Mouse (Mus musculus) cerebellum, adult (tissue): ENCODE results near the gene Borcs5.

ENCODE experiments used
- ATAC-seq: cut with Nextera tagmentation; 2 replicates; pipeline ENCODE4 v1.9.2; 2017; ENCODE audit warnings: mild to moderate bottlenecking, moderate library complexity, mixed read lengths; ENCODE audit not compliant: insufficient number of reproducible peaks, low FRiP score, low TSS enrichment

The Borcs5 gene

DNA sequence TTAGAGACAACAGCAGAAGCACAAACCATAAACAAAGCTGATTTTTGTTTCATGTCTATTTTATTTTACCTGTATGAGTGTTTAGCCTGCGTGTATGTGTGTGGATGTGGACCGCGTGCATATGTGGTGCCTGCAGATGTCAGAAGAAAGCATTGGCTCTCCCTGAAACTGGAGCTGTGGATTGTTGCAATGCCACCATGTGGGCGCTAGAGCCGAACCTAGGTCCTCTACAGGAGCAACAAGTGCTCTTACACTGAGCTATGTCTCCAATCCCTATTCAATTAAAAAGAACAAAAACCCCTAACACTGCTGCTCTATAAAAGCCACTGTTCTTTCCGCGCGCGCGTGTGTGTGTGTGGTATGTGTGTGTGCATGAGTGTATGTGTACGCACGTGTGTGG, 13.9 kb upstream of the Borcs5 start:
- ATAC-seq = no peak

DNA sequence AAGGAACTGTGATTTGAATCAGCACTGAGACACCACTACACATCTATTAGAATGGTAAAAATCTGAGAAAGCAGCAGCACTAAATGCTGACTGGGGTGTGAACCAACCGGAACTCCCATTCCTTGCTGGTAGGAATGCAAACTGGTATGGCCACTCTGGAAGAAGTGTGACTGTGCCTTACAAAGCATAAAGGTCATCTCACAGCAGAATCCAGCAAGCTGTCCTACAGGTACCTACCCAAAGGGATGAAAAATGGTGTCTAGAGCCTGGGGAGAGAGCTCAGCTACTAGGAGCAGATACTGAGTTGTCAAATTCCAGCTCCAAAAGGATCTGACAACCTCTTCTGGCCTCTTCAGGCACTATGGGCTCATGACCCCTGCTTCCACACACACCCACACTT, 12.7 kb upstream of the Borcs5 start:
- no peak for ATAC-seq

DNA sequence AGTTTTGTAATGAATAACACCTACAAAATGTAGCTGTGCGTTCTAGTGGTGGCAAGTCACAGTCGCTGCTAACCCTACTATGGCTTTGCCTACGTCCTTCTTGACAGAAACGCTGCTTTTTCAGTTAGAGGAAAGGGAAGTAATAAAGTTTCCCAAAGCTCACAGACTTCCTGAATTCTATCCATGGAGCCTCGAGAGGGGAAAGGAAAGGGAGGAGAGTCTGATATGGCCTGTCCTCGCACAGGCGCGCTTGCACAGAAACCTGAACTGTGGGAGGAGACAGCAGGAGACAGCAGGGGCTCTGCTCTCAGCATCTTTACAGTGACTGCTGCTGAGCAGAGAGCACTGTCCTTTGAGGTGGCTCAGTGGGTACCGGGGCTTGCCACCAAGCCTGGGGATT, 8.9 kb upstream of the Borcs5 start:
- ATAC-seq = no peak

DNA sequence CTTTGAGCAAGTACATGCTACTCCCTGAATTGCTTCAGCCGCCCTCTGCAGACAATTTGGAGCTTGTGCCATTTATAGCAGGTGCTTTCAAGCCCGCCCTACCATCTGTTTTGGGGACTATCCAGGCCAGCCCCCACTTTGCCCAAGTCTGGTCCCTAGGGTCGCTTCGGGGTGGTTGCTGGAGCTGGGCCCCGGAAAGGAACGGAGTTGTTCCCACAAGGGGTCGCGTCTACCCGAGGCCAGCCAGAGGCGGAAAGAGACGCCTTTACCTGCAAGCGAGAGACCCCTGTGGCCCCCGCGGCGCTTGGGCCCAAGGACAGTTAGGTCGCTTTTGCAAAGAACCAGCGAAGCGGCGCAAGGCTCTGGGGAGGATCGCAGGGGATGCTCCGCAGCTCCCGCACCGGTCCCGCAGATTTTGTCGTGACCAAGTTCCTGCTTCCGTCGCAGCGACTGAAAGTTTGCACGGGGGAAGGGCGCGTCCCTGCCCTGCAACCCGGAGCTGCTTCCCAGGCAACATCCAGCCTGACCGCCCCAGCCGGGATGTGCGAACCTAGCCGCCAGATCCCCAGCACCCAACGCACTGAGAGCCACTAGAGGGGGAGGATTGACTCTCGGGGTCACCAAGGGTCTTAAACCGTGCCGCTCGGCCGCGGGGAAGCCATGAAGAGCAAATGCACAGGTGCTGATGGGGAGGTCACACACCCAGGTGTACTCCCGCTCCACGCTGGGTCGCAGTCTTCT, 7.2 kb upstream of the Borcs5 start, which contains the start of gene Mansc1:
Mansc1 (minus strand) TSS at position 542 of the 741 bp plus-strand sequence.
- peak; percentile 87 for ATAC-seq

GRCm38 (mm10) chr6:134632756-134633155, 6.6 kb upstream of the Borcs5 start:
- ATAC-seq = no peak

DNA sequence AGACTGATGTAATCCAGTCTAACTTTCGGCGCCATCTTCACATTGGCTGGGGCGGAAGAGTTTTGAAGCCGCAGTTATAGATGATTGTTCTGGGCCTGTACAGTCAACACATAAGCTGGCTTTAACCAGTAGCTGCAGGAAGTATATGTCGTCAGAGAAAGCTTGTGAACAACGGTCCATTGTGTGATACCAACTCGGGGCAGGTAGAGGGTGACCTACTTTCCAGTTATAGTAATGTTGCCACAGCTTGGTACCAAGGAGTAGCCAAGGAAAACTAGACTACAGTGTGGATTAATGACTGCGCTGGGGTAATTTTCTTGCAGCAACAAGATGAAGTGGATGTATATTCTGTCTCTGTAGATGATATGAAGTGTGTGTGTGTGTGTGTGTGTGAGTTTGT, 5.8 kb upstream of the Borcs5 start:
- ATAC-seq = no peak

DNA sequence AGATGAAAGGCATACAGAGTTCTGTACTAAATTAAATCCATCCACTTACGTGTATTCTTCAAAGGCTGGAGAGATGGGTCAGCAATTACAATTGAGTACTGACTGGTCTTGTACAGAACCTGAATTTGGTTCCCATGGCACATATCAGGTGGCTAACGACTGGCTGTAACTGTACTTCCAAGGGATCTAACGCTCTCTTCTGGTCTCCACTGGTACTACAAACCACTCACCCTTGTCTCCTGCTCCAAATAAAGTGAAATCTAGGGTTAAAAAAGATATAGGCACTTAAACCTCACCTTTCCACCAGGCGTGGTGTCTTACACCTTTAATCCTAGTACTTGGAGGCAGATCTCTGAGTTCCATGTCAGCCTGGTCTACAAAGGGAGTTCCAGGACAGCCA, 2.8 kb upstream of the Borcs5 start:
- ATAC-seq = no peak

DNA sequence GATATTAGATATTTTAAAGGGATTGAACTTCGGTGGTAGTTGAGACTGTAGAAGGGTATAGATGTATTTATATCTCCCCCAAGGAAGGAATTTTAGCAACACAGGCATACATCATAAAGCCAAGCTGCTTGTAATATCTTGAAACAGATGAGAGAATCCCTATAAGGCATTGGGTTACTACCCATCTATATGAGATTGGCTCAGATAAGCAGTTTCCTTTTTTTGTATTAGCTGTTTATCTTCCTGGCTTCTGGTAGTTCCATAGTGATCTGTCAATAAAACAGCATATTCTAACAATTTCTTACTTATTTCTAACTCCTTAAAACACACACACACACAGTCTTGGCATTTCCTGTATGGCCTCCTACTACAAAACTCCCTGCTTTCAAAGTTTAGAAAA, 590 bp downstream of the Borcs5 start:
- no peak for ATAC-seq

- ATAC-seq = peak; percentile 99
These were observed 1.5 kb downstream of the Borcs5 start for GRCm38 (mm10) chr6:134640485-134641475.

- no peak for ATAC-seq
These were observed 2.6 kb downstream of the Borcs5 start for GRCm38 (mm10) chr6:134641738-134642446.

DNA sequence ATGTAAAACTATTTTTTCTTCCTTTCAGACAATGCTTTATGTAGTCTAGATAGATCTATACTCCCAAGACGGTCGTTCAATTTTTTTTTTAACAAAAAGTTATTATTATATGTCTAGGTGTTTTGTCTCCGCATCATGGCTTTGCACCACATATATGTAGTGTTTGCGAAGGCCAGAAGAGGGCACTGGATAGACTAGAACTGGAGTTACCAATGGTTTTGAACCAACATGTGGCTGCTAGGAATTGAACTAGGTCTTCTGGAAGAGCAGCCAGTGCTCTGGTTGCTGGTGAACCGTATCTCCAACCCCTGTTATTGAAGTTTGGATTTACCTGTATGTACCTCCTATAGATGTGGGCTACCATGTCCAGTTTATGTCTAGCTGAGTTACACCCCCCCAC, 4.0 kb downstream of the Borcs5 start:
- no peak for ATAC-seq

DNA sequence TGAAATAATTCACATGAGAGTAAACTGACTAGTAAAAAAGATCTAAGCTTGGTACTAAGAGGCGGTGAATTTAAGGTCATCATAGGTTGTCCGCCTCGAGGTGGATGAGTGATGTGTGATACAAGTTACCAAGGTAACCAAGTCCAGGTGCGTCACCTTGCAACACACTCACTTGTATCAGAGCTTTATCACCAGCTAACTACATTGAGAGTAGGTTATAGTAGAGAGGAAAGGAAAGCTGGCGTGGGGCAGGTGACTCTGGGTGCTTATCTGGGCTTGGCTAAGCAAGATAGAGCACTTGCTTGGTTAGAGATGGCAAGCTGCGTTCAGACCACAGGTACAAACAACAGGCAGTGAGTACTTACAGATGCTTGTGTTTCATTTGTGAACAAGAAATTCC, 7.5 kb downstream of the Borcs5 start:
- no peak for ATAC-seq

GRCm38 (mm10) chr6:134647621-134648020, 8.3 kb downstream of the Borcs5 start:
- no peak for ATAC-seq

DNA sequence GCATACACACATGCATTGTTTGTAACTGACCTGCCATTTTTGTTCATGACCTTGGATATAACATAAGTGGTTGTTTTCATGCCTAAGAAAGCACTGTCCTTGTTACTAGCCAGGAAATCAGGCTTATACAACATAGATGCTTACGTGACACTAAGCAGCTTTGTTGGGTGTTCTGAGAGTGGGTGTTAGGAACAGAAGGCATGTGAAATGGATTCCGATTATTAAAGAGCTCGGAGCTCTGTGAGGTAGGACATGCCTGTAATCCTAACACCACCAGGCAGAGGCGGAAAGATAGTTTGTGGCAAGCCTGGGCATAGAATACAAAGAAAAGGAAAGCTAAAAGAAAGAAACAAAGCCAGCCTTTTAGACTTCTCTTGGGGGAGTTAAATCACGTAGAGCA, 9.0 kb downstream of the Borcs5 start:
- ATAC-seq = no peak

DNA sequence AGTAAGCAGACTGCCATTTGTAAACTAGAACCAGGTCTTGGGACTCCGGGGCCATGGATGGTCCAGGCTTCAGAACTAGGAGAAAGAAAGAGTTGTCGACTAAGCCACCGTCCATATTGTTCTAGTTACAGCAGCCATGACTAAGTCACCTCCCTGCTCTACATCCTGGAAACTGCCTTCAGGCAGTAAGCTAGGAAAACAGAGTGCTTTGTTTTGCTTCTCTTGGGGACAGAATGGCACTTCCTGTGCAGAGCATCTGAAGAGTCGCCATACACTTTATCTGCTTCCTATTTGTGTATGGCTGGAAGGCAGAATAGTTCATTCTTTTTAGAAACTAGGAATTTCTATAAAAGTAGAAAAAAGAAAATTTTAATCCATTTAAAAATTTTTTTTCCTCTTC, 17.2 kb downstream of the Borcs5 start:
- no peak for ATAC-seq

DNA sequence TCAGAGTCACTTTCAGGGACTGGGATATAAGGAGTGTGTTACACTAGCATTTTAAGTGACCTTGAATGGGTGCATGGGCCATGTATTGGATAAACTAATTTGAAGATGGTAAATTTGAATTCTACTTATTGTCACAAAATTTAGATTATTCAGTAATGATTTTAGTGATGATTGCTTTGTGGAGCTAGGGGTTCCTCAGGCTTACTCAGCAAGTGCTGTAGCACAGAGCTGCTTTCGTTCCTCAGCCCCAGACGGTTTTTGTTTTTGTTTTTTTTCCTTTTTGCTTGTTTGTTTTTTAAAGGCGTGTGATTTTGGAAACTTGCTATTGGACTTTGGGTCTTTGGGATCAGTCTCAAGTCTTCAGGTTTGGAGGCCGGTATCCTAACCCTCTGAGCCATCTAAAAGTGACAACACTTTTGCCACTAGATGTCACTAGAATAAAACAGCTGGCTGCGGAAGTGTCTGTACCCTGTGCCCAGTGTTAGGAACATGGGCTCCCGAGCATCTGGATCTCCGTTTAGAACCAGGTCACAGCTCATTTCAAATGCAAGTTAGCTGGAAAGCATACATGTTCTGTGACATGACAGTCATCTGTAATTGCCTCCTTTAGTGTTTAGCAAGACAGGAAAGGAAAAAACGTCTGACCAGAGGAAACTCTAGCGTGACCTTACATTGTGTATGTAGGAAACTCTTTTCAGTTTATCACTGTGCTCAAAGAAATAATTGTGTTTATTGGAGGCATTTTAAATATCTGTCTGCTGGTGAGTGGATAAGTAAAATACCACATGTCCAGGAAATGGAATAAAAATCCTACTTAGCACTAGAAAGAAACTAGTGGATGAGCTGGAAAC, 20.0 kb downstream of the Borcs5 start:
- peak; percentile 82 for ATAC-seq

GRCm38 (mm10) chr6:134660714-134661406, 21.6 kb downstream of the Borcs5 start:
- ATAC-seq = no peak

GRCm38 (mm10) chr6:134664573-134664972, 25.3 kb downstream of the Borcs5 start:
- ATAC-seq = no peak

DNA sequence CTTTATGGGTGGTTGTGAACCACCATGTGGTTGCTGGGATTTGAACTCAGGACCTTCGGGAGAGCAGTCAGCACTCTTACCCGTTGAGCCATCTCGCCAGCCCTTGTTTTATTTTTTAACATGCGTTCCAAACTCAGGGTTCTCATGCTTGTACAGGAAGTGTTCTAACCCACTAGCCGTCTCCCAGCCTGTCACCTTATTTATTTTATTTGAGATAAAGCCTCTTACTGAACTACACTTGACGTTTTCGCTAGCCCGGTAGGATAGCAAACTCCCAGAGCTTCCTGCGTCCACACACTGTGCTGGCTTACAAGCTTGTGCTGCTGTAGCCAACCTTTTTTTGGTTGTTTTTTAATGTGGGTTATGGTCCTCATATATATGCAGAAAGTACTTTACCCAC, 26.5 kb downstream of the Borcs5 start:
- ATAC-seq = no peak
